In the genomic region with DNA sequence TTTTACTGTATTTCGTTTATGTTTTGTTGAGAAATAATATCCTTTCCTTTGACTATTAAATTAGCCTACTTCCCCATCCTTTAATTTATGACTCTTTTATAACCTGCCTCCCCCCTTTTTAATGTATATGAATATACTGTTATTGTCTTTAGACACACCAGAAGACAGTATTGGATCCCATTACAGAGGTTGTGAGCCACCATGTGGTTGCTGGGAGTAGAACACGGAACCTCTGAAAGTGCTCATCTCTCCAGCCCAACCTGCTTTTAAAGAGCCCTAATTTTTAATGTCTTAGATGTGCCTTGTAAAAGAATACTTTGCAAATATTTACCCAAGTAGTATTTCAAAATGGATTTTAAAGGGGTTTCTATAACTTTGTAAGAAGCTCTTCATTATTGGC, we compare ENCODE assay signal across 9 mouse cellular contexts.
DNase-seq lines count a peak whose midpoint lies in the region; ATAC-seq and TF ChIP-seq lines count a peak whose summit lies in the region.
"Had no signal": no experiment of that assay in that cellular context is flagged by ENCODE, and none has a peak within 500 bp of the region (broad histone marks: within the 10 kb centered on the region; RNA-seq: fewer than 3 reads in every experiment).

No protein-coding gene starts in this region.

- TF ChIP-seq POLR2A in heart, adult 2 months (IDR thresholded peaks at IDR 0.05; ENCODE audit: insufficient read depth, low read depth, low read length), result no peak

- peaks cover 4% of the 10 kb centered on the region for H3K36me3 ChIP-seq in heart, adult 2 months (ENCODE audit: control insufficient read depth, insufficient read depth, low read length)
- peaks cover 35% of the 10 kb centered on the region for H3K36me3 ChIP-seq in lung, embryonic 14.5 days (ENCODE audit: insufficient read depth)
- H3K36me3 ChIP-seq in stomach, postnatal 0 days (ENCODE audit: control insufficient read depth, insufficient read depth, low read length), result peaks cover 7% of the 10 kb centered on the region; the same call in 1 of the 2 replicates

- H3K27me3 ChIP-seq in heart, adult 2 months (ENCODE audit: control insufficient read depth, insufficient read depth, low read length), result no peaks in the 10 kb centered on the region
- no peaks in the 10 kb centered on the region for H3K27me3 ChIP-seq in lung, embryonic 14.5 days (ENCODE audit: insufficient read depth, low read length)
- no peaks in the 10 kb centered on the region for H3K27me3 ChIP-seq in stomach, postnatal 0 days (ENCODE audit: control insufficient read depth, insufficient read depth, low read length)
- H3K27me3 ChIP-seq: limb, embryonic 15.5 days had no signal

- intact Hi-C loops in heart, adult 2 months (cut with DNase I), result loop anchor here (10.0 kb wide), 1 partner anchor 118 kb away; no protein-coding TSS in a partner anchor
- intact Hi-C loops in heart, postnatal 25 days (cut with DNase I), result loop anchor here (2.0 kb wide), 1 partner anchor 114 kb away; no protein-coding TSS in a partner anchor
- intact Hi-C loops in gastrocnemius, postnatal 36 days (cut with DNase I), result loop anchor here (5.0 kb wide), 1 partner anchor 115 kb away; no protein-coding TSS in a partner anchor

- H3K27ac ChIP-seq in heart, adult 2 months, result no peak overlapping the region
- no peak overlapping the region for H3K27ac ChIP-seq in lung, embryonic 14.5 days (ENCODE audit: low read depth)
- no peak overlapping the region for H3K27ac ChIP-seq in stomach, postnatal 0 days (replicated peaks)
- H3K27ac ChIP-seq: limb, embryonic 15.5 days had no signal

- DNase-seq in heart, adult 2 months, result no peak
- no peak for DNase-seq in heart, postnatal 25 days (ENCODE audit: low spot score)
- DNase-seq in lung, embryonic 14.5 days, result peak; percentile 52
- no peak for DNase-seq in lung, postnatal 25 days (ENCODE audit: low spot score)
- peak; percentile 44 for DNase-seq in adipocyte (ENCODE audit: low spot score)
- DNase-seq in stomach, postnatal 0 days (ENCODE audit: low spot score), result peak; percentile 15
- no peak for DNase-seq in right cerebral cortex, postnatal 10 days (ENCODE audit: low spot score in 2 of 2)
- DNase-seq in gastrocnemius, postnatal 36 days, result no peak

- no peak overlapping the region for H3K4me2 ChIP-seq in lung, embryonic 14.5 days
- H3K4me2 ChIP-seq in stomach, postnatal 0 days (replicated peaks; ENCODE audit: low read depth), result no peak overlapping the region
- H3K4me2 ChIP-seq: limb, embryonic 15.5 days had no signal

- H3K9ac ChIP-seq in heart, adult 2 months (ENCODE audit: low read depth, low read length), result no peak overlapping the region
- H3K9ac ChIP-seq in lung, embryonic 14.5 days, result no peak overlapping the region
- H3K9ac ChIP-seq in stomach, postnatal 0 days (ENCODE audit: low read length), result no peak overlapping the region
- H3K9ac ChIP-seq: limb, embryonic 15.5 days had no signal

- H3K79me2 ChIP-seq in heart, adult 2 months (replicated peaks; ENCODE audit: control insufficient read depth, insufficient read depth, low read length), result no peaks in the 10 kb centered on the region

- TF ChIP-seq CTCF in heart, adult 2 months (IDR thresholded peaks at IDR 0.05), result peak; percentile 64
- TF ChIP-seq CTCF in lung, embryonic 14.5 days (IDR thresholded peaks at IDR 0.05; ENCODE audit: low read depth), result peak; percentile 44
- TF ChIP-seq CTCF in stomach, postnatal 0 days (IDR thresholded peaks at IDR 0.05; ENCODE audit: low read depth), result peak; percentile 62

- no peak for TF ChIP-seq EP300 in heart, adult 2 months (IDR thresholded peaks at IDR 0.05; ENCODE audit: insufficient read depth, low read depth, low read length)
- no peak for TF ChIP-seq EP300 in stomach, postnatal 0 days (optimal IDR thresholded peaks at IDR 0.05)

- no peaks in the 10 kb centered on the region for H3K4me1 ChIP-seq in heart, adult 2 months (ENCODE audit: control insufficient read depth, insufficient read depth, low read length)
- H3K4me1 ChIP-seq in lung, embryonic 14.5 days (ENCODE audit: insufficient read depth), result no peaks in the 10 kb centered on the region
- no peaks in the 10 kb centered on the region for H3K4me1 ChIP-seq in stomach, postnatal 0 days (replicated peaks; ENCODE audit: control insufficient read depth, insufficient read depth)
- H3K4me1 ChIP-seq: limb, embryonic 15.5 days had no signal

- WGBS in heart, adult 2 months, result 65% methylated on average over 2 of the region's 2 CpGs
- WGBS in lung, embryonic 14.5 days, result 72% methylated on average over 2 of the region's 2 CpGs
- WGBS in stomach, postnatal 0 days, result 72% methylated on average over 2 of the region's 2 CpGs

- no peaks in the 10 kb centered on the region for H3K9me3 ChIP-seq in lung, embryonic 14.5 days (ENCODE audit: low read depth, low read length)
- H3K9me3 ChIP-seq in stomach, postnatal 0 days (ENCODE audit: control insufficient read depth, low read length), result no peaks in the 10 kb centered on the region
- H3K9me3 ChIP-seq: limb, embryonic 15.5 days had no signal

- ATAC-seq in lung, embryonic 14.5 days (ENCODE audit: insufficient read depth), result no peak
- no peak for ATAC-seq in stomach, postnatal 0 days (ENCODE audit: low FRiP score, low TSS enrichment)

- no peak overlapping the region for H3K4me3 ChIP-seq in heart, adult 2 months
- H3K4me3 ChIP-seq in lung, embryonic 14.5 days (ENCODE audit: low read depth, low read length), result no peak overlapping the region
- no peak overlapping the region for H3K4me3 ChIP-seq in stomach, postnatal 0 days (ENCODE audit: low read depth, low read length)
- H3K4me3 ChIP-seq: limb, embryonic 15.5 days had no signal

Comparison
In these comparisons a context has a peak if more than half of its experiments do, and no peak if none do; other contexts are left out.
1. DNase-seq: peak in lung, embryonic 14.5 days (single experiment), adipocyte (single experiment) and stomach, postnatal 0 days (single experiment); none in heart, adult 2 months (0 of 2), heart, postnatal 25 days (single experiment), lung, postnatal 25 days (single experiment), right cerebral cortex, postnatal 10 days (0 of 2) and gastrocnemius, postnatal 36 days (0 of 2).
2. Peak in every context shown above with its lines, with median percentiles within 50 percentile points of each other: CTCF ChIP-seq.